Mouse (Mus musculus) CH12.LX (cell line): Measurements from ENCODE around the gene Ccnb1.
A peak's percentile ranks its signal among the peaks of the same experiment; 100 is the strongest.

Source experiments
- CTCF ChIP-seq, 2 experiments: IDR thresholded peaks in 1 of 2; conservative IDR thresholded peaks in 1 of 2; 2 replicates each; pipeline ENCODE4 v1.5.1; 2011 to 2012; ENCODE audit warnings: low read depth in 2 of 2, low read length in 2 of 2, improper control_type of control experiment in 1 of 2, inconsistent platforms in 1 of 2, mild to moderate bottlenecking in 1 of 2, moderate library complexity in 1 of 2
- ELF1 ChIP-seq: IDR thresholded peaks from 2 replicates; pipeline ENCODE4 v1.6.1; 2014; ENCODE audit warnings: low read depth, mild to moderate bottlenecking, inconsistent platforms, low read length, improper control_type of control experiment
- HCFC1 ChIP-seq: IDR thresholded peaks from 2 replicates; pipeline ENCODE4 v1.6.1; 2012; ENCODE audit warnings: low read depth, mild to moderate bottlenecking, inconsistent platforms, low read length, improper control_type of control experiment
- MAZ ChIP-seq: IDR thresholded peaks from 2 replicates; pipeline ENCODE4 v1.6.1; 2012; ENCODE audit warnings: low read depth, mild to moderate bottlenecking, inconsistent platforms, low read length, improper control_type of control experiment, moderate library complexity
- RCOR1 ChIP-seq: conservative IDR thresholded peaks from 2 replicates; pipeline ENCODE4 v1.6.1; 2012; ENCODE audit warnings: low read depth, mild to moderate bottlenecking, inconsistent platforms, low read length, improper control_type of control experiment
- SIN3A ChIP-seq: IDR thresholded peaks from 2 replicates; pipeline ENCODE4 v1.6.1; 2012; ENCODE audit warnings: low read length, improper control_type of control experiment, inconsistent platforms
- ZKSCAN1 ChIP-seq: IDR thresholded peaks from 2 replicates; pipeline ENCODE4 v1.6.1; 2012; ENCODE audit warnings: low read depth, inconsistent platforms, low read length, improper control_type of control experiment, borderline replicate concordance
- ZMIZ1 ChIP-seq: IDR thresholded peaks from 2 replicates; pipeline ENCODE4 v1.6.1; 2012; ENCODE audit warnings: low read depth, mild to moderate bottlenecking, inconsistent platforms, low read length, improper control_type of control experiment
- ZNF384 ChIP-seq: IDR thresholded peaks from 2 replicates; pipeline ENCODE4 v1.6.1; 2012; ENCODE audit warnings: low read depth, low read length, improper control_type of control experiment, inconsistent platforms

DNA sequence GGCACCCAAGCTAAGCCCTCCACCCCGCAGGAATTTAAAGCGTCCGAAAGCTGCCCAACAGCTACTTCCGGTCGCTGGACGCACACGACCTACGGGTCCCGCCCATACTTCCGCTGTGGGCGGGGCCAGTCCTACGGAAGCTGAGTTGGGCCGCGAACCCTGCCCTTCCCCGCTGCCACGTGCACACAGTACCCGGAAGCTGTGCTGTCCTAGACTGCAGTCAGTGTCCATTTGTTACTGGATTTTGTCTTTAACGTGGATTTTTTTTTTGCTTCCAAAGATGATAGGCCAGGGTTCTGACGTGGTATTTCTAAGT is 55.6 kb downstream of the Ccnb1 start, which contains the start of gene Cdk7:
- peak; percentile 58 for TF ChIP-seq ZMIZ1
- TF ChIP-seq CTCF (conservative IDR thresholded peaks at IDR 0.05 in 1 of 2, IDR thresholded peaks at IDR 0.05 in 1 of 2; ENCODE audit: low read depth in 2 of 2, low read length in 2 of 2): no peak
- TF ChIP-seq RCOR1: peak; percentile 82; the same call in 1 of the 2 replicates
- peak; percentile 93 for TF ChIP-seq HCFC1
- 0 out of 2 replicates have a peak, but pooled peaks have one; percentile 40 for TF ChIP-seq MAZ
- no peak for TF ChIP-seq ZKSCAN1
- TF ChIP-seq ELF1: peak; percentile 100
- TF ChIP-seq ZNF384: peak; percentile 67; the same call in 1 of the 2 replicates
- peak; percentile 97 for TF ChIP-seq SIN3A
